Mouse (Mus musculus) thymus, postnatal 0 days (tissue): ENCODE measurements around the gene Col25a1. TPM values are rescaled to one million over a fixed set of nuclear protein-coding genes. Genes with fewer than 3 reads are reported as not detected.

ENCODE experiments used
- DNase-seq: peaks from one replicate; pipeline ENCODE4 v3.0.0-alpha.2; 2015; ENCODE audit warnings: low spot score
- polyA plus RNA-seq: library from polyadenylated mRNA; unstranded; fragments of >200 nt; fragmentation: Nextera tagmentation; extraction: Ambion mirVana; gene quantifications from 2 replicates; pipeline ENCODE4 v1.2.1, GENCODE M21; 2015

The Col25a1 gene
- polyA plus RNA-seq, 1 experiment from 2014 or later = 0.31 TPM

DNA sequence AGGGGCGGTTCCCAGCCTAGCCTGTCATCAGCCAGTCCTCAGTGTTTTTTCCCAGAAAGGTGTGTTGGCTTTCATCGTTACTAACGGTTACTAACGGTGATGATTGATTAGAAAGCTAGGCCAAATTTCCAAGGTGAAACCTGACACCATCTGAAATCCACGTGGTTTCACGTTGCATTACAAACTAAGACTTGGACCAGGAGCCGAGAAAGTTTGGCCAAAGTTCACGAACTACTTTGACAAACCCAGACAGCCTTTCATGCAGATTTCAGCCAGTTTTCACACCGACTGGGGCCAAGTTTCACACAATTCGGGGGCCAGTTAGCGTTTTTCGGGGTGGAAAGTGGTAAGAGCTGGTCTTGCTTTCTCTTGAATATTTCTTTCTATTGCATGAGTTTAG is 309.4 kb downstream of the Col25a1 start:
- no peak for DNase-seq

DNA sequence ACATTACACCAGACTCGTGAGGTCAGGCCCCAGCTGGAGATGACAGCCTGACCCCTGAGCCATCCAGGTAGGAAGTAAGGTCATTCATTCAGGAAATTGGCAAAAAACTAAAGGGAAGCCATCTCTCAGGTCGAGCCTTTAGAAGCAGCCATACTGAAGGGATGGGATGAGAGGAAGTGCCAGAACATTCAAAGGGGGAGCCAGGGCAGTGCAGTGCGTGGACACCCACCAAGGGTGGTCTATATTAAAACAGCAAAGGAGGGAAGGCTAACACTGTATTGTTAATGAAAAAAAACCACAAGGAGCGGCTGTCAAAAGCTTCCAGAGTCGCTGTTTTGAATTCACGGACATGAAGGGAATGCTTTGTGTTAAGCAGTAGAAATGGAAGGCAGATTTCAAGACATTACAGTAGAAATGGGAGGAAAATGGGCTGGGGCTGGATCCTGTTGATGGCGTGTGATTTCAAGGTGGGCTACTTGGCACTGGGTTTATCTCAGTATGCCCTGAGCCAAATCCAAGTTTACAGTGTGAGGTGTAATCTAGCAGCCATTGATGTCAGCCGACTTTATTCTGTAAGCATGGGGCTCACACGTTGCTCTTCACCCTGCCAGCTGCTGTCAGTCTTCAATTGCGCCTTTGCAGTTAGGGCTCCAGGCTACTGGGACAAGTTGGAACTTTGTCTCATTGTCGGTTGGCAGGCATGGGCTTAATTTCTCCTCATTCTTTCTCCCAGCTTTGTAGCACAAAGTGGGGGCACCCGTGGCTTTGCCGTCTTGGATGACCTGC is 312.7 kb downstream of the Col25a1 start:
- DNase-seq = no peak

DNA sequence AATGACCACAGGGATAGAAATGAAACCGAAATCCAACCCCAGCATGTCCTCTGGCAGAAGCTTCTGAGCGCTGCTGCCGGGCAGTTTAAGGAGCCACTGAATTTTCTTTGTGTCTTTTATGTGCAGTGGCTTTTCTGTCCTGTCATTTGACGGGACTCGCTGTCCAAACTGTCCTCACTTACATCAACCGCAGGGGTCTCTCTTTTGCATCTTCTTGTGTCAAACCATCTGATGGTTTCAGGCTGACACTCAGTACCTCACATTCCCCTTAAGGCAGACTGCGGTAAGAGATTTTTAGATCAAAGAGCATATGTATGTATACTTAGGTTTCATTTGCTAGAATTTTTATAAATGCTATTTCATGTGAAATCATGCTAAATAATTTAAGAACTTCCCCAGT is 318.6 kb downstream of the Col25a1 start:
- no peak for DNase-seq

- no peak for DNase-seq
Observed at GRCm38 (mm10) chr3:130465371-130465770, 334.1 kb downstream of the Col25a1 start.

DNA sequence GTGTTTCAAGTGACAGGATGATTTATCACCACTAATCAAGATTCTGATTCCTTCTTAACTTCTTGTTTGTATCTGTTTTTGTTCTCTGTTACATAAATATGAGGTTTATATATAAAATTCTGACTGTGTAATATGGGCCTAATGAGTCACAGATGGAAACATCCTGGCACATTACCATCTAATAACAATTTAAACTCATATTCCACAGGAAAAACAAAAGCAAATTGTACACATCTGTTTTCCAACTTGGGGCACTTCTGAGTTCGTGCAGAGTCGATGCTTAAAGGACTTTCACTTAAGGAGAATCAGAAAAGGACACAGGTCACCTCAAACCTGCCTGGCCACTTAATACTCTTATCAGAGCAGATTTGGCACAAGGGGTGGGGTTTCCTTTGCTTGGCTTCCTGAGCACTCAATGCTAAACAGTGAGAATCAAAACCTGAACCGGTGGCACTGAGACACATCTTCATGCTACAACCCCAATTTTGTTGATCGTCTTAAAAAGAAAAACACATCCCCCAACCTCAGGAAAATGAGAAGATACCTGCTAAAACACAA is 342.0 kb downstream of the Col25a1 start:
- no peak for DNase-seq

GRCm38 (mm10) chr3:130473970-130474369 is 342.7 kb downstream of the Col25a1 start:
- DNase-seq = no peak

- DNase-seq = no peak
Observed at GRCm38 (mm10) chr3:130482513-130482912, 351.2 kb downstream of the Col25a1 start.

- DNase-seq = no peak
Observed at GRCm38 (mm10) chr3:130488839-130489238, 357.5 kb downstream of the Col25a1 start.

- no peak for DNase-seq
Observed at GRCm38 (mm10) chr3:130494192-130494591, 362.9 kb downstream of the Col25a1 start.

- peak; percentile 7 for DNase-seq
Observed at GRCm38 (mm10) chr3:130494665-130495396, 363.5 kb downstream of the Col25a1 start.

DNA sequence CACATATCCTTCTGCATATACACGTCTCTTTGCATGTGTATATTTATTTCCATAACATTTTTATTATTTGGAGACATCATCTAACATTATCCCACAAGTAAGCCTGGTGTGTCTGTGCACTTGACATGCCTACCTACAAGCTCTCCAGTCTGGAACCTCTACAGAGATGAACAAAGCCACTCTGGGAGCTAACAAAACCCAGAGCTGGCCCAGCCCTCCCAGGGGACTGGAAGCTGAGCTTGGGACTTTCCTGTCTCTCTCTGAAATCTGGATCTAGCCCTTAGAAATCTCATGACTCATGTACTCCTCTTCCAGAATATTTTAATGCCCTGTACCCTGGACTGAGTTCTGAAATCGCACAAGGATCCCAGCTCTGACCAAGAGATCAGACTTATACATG is 365.7 kb downstream of the Col25a1 start:
- DNase-seq = no peak

GRCm38 (mm10) chr3:130501713-130502112 is 370.4 kb downstream of the Col25a1 start:
- DNase-seq = no peak

- DNase-seq = no peak
Observed at GRCm38 (mm10) chr3:130508330-130508729, 377.0 kb downstream of the Col25a1 start.

GRCm38 (mm10) chr3:130518457-130518879 is 387.2 kb downstream of the Col25a1 start:
- no peak for DNase-seq

- DNase-seq = no peak
Observed at GRCm38 (mm10) chr3:130521834-130522476, 390.7 kb downstream of the Col25a1 start.

GRCm38 (mm10) chr3:130523019-130523418 is 391.7 kb downstream of the Col25a1 start:
- DNase-seq = no peak

GRCm38 (mm10) chr3:130524367-130525137 is 393.3 kb downstream of the Col25a1 start:
- no peak for DNase-seq

DNA sequence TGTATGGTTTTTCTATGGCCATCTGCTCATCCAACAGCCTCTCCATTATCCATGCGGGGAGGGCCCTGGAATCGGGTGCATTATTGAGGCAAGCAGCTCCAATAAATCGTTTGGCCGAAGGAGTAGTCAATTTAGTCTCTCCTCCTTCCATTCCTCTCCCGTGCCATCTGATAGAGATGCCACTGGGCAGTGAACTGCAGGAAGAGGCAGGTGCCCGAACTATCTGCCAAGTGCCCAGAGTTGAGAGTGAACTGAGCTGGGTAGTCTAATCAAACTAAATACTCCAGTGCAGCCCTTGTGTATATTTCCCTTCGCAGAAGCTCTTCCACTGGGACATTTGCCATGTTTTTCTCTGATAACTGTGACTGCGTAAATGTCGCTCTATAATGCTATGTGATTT is 403.7 kb downstream of the Col25a1 start:
- DNase-seq = no peak

- no peak for DNase-seq
Observed at GRCm38 (mm10) chr3:130541541-130541940, 410.2 kb downstream of the Col25a1 start.

- DNase-seq = no peak
Observed at GRCm38 (mm10) chr3:130545995-130546394, 414.7 kb downstream of the Col25a1 start.

DNA sequence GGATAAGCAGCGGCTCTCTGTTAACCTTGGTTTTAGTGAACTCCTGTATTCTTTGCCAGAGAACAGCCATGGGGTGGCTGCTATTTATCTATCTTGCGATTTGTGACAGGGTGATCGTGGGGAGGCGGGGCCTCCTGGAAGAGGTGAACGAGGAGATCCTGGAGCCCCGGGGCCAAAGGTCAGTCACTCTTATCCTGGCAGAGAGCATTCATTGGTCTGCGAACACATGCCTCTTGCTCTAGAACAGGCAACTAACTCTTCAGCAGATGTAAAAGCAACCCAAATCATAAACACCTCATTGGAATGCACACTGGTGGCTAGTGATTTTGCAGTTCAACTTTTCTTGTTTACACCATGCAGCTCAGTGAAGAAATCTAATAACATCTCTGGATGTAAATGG is 417.8 kb downstream of the Col25a1 start:
- DNase-seq = no peak
